Mouse (Mus musculus) kidney, postnatal 36 days (tissue): ENCODE data around the gene Copa.

Experiments used
- DNase-seq, 2 experiments: peaks; one replicate each; pipeline ENCODE4 v3.0.0; 2021 to 2022; ENCODE audit warnings: mixed read lengths in 2 of 2

The Copa gene

DNA sequence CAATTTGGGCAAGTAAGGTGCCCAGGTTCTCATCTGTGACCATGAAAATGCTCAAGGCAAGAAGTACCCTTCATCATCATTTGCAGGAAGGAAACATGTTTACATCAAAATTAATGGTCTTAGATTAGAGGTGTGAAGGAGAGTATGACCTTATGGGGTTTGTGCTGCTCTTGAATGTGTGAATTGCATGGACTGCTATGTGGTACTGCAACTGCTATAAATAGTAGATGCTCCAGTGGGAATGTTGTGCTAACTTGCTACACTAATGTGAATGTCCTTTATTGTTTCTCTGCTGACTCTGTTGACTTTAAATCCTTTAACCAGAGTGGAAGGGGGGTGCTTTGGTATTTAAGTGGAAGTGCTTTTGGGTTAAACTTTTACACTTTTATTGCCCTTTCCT lies 12.0 kb downstream of the Copa start:
- DNase-seq = peak in 1 of 2 experiments; percentile 42

DNA sequence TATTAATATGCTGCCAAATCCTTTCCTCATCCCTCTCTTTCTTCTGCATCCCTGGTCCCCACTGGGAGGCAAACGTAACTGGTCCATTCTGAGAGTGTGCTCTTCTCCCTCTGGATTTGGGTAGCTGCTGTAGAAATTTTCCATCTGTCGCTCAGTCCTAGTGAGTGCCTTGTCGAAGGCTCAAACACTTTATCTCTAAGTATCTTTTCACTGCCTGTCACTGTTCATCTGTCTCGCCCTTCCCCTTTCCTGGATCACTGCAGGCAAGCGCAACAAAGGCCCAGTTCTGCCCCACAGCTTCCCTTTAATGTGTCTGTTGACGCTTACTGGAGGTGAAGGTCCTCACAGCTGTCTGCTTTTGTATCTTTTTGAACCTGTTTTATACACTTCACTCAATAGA lies 12.9 kb downstream of the Copa start:
- DNase-seq = no peak

GRCm38 (mm10) chr1:172099325-172100033 lies 17.1 kb downstream of the Copa start:
- DNase-seq = peak; percentile 92 to 93

GRCm38 (mm10) chr1:172103619-172104018 lies 21.3 kb downstream of the Copa start:
- no peak for DNase-seq

- no peak for DNase-seq
Measured at GRCm38 (mm10) chr1:172105101-172105500, 22.8 kb downstream of the Copa start.

DNA sequence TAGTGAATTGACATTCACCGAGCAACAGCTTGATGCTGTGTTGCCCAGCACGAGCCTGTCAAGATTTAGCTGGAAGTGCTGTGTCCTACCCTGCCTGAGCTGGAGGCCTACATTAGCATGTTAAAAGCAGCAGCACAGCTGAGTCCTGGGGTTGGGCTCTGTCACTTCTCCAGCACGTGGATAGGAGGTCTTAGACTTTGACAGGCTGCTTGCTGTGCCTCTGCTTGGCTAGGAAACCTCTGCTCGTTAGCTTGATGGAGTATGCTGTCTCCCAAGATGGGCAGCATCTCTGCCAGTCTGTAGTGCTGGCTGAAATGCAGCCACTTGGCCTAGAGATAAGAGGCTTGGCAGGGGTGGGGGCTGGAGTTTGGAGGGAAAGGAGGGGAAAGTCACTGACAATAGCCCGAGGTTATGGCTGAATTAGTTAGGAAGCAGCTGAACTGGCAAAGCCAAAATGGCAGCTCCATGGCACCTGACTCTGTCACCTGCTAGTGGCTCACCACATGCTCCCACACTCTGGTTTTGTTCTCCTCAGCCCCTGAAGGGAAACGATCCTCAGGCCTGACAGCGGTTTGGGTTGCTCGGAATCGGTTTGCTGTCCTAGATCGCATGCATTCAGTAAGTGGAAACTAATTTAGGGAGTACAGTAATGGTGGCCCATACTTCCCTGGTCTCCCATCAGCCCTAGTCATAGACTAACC lies 25.6 kb downstream of the Copa start:
- DNase-seq = no peak

GRCm38 (mm10) chr1:172116948-172117347 lies 34.6 kb downstream of the Copa start:
- DNase-seq = no peak

DNA sequence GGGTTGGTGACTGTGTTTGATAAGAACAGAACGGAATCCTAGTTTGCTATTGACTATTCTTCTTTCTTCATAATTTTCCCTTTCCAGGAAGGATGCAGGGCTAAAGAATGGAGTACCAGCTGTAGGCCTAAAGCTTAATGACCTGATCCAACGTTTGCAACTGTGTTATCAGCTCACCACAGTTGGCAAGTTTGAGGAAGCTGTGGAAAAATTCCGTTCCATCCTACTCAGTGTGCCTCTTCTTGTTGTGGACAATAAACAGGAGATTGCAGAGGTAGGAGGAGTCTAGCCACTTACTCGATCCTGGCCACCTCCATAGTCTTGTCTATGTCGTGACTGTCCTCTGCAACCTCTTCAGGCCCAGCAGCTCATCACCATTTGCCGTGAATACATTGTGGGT lies 36.8 kb downstream of the Copa start:
- DNase-seq = no peak

- DNase-seq = peak; percentile 61 to 75
Measured at GRCm38 (mm10) chr1:172119720-172120119, 37.4 kb downstream of the Copa start.

- no peak for DNase-seq
Measured at GRCm38 (mm10) chr1:172122671-172123070, 40.3 kb downstream of the Copa start.

DNA sequence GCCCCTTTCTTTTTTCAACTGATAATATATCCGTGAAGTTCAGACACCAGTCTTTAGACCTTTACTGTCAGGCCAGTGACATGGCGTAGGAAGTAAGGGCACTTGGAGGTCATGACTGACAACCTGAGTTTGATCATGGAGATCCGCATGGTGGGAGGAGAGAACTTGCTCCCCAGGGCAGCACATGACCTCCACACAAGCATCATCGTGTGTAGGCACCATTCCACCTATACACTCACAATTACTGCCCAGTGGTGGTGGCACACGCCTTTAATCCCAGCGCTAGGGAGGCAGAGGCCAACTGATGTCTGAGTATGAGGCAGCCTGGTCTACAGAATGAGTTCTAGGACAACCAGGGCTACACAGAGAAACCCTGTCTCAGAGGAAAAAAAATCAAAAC lies 42.2 kb downstream of the Copa start:
- no peak for DNase-seq

DNA sequence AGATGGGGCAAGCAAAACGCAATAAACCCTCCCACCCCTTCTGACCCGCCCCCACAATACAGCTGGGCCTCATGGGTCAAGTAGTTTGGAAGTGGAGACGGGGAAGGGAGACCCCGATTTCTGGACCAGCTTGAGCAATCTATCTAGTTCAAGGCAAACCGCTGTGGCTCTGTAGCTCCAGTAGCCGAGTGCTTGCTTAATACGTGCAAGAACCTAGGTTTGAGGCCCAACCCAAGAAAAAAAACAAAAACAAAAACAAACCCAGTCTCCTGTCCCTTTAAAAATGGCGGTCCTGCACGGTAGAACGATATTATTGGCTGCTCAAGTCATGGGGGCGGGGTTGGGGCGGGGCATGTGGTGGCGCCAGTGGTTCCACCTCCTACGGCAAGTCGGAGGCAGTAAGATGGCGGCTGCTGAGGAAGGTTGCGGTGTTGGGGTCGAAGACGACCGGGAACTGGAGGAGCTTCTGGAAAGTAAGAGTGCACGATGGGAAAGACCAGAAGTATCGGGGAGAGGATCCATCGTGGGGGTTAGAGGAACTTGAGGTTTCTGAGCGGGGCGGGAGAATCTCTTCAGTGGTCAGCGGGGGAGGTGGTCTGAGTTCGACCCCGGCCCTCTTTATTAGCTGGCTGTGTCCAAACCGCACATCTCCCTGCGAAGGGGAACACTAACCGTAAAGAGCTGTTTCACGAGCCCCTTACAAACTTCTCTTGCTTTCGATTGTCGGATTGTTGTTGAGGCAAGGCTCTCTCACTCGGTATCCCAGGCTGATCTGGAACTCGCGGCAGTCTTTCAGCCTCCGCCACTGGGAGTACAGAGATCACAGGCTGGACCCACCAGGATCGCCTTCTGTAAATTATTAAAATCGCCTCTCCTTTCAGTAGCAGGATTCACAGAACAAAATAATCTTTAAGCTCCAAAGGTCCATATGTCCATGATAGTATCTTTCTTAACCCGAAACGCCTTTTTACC lies 44.3 kb downstream of the Copa start, which contains the start of gene Pex19:
Gene Pex19 (plus strand): TSS at position 380 of the 972 bp plus-strand sequence.
- peak; percentile 86 to 89 for DNase-seq

GRCm38 (mm10) chr1:172127487-172127886 lies 45.2 kb downstream of the Copa start:
- DNase-seq = peak; percentile 43 to 54

DNA sequence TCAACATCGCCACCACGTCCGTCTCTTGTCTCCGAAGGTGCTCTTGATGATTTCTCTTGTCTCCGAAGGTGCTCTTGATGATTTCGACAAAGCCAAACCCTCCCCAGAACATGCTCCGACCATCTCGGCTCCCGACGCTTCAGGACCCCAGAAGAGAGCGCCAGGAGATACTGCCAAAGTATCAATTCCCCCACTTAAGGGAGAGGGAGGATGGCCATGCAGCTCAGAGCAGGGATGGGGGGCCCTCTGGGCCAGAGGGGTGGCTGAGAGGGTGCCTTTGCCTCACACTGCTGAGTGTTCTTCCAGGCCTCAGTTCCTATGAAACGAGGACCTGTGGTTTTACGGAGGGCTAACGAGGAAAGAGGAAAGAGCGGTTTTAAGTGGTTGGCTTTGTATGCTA lies 46.2 kb downstream of the Copa start:
- DNase-seq = no peak

- DNase-seq = peak in 1 of 2 experiments; percentile 53
Measured at GRCm38 (mm10) chr1:172129108-172129507, 46.8 kb downstream of the Copa start.

- no peak for DNase-seq
Measured at GRCm38 (mm10) chr1:172129780-172130179, 47.5 kb downstream of the Copa start.

GRCm38 (mm10) chr1:172132319-172132718 lies 50.0 kb downstream of the Copa start:
- no peak for DNase-seq

- no peak for DNase-seq
Measured at GRCm38 (mm10) chr1:172133535-172133934, 51.2 kb downstream of the Copa start.

- no peak for DNase-seq
Measured at GRCm38 (mm10) chr1:172134072-172134471, 51.7 kb downstream of the Copa start.

DNA sequence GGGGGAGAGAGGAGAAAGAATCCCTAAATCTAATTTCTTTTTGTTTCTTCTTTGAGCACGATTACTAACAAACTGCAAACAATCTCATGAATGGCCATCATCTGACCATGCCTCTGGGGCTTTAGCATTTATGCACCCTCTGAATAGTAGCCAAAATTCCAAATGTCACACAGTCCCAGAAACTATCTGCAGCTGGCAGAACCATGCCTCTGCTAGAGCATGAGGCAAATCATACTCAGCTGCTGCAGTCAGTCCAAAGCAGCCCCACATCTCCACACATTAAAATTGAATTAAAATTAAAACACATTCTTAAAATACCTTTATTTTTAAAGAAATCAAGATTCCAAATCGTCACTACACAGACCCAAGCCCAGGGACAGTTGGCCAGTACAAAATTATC lies 57.8 kb downstream of the Copa start:
- DNase-seq = no peak

DNA sequence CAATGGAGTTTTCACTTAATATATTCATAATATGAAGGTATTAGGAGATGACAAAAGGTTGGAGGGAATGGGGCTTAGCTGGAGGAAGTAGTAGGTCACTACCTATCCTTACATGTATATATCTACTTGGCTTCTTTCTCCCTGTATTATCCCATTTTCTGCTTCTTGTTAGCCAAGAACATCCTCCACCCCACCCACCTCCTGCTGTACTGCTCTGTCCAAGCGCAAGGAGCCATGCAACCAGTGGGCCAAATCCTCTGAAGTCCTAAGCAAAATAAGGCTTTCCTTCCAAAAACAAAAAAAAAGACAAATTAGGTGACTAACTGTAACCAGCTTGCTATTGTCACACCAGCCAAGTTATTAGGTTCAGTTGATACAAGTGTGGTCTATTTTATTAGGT lies 58.5 kb downstream of the Copa start:
- peak in 1 of 2 experiments; percentile 47 for DNase-seq

DNA sequence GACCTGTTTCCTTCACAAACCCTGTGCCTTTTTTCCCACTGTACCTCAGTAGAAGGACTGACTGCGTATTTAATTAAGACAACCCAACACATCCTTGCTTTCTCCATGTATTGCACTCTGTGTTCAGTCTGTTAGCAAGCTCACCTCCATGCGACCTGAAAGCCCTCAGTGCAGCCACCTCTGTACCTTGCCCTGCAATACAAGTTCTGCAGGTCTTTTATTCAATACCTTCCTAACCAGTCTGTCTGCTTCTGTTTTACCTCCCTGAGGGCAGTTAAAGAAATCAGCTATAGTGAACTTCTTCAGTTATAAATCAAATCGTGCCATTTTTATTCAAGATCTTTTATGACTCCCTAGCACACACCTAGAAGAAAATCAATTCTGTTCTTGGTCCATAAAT lies 59.2 kb downstream of the Copa start:
- DNase-seq = peak; percentile 42 to 43

- peak; percentile 77 to 80 for DNase-seq
Measured at GRCm38 (mm10) chr1:172143570-172143969, 61.2 kb downstream of the Copa start.
